Mouse (Mus musculus) embryonic facial prominence, embryonic 14.5 days (tissue): ENCODE measurements at regions not wholly inside any gene's neighbourhood (a gene's known extent, or its start where the extent isn't known, plus 50 kb on each side); places are given as distances from the start of the nearest gene placed in this dataset.

Source experiments
- ATAC-seq: fragments of 200-750 bp; cut with Nextera tagmentation; 2 replicates; pipeline ENCODE4 v1.8.0; 2017; ENCODE audit warnings: low read depth, moderate number of reproducible peaks, moderate TSS enrichment
- DNase-seq: peaks from one replicate; pipeline ENCODE4 v3.0.0-alpha.2; 2015; ENCODE audit warnings: low spot score
- H3K27ac ChIP-seq: fragments of 300-500 bp; sonication (generic); replicated peaks from 2 replicates; pipeline ENCODE4 v1.5.1; 2014; ENCODE audit warnings: low read depth, mild to moderate bottlenecking, low read length, moderate library complexity
- H3K27me3 ChIP-seq: fragments of 300-500 bp; sonication (generic); replicated peaks from 2 replicates; pipeline ENCODE4 v1.6.1; 2014; ENCODE audit warnings: low read length; ENCODE audit not compliant: control insufficient read depth, insufficient read depth
- H3K36me3 ChIP-seq: fragments of 300-500 bp; sonication (generic); 2 replicates; pipeline ENCODE4 v1.6.1; 2014; ENCODE audit warnings: low read length, mixed read lengths; ENCODE audit not compliant: control insufficient read depth, insufficient read depth
- H3K4me1 ChIP-seq: fragments of 300-500 bp; sonication (generic); 2 replicates; pipeline ENCODE4 v1.6.1; 2014; ENCODE audit warnings: antibody characterized with exemption, low read length; ENCODE audit not compliant: control insufficient read depth, insufficient read depth
- H3K4me2 ChIP-seq: fragments of 300-500 bp; sonication (generic); 2 replicates; pipeline ENCODE4 v1.6.1; 2014; ENCODE audit warnings: low read depth, mild to moderate bottlenecking, low read length, moderate library complexity, mixed read lengths
- H3K4me3 ChIP-seq: fragments of 300-500 bp; sonication (generic); 2 replicates; pipeline ENCODE4 v1.5.1; 2014; ENCODE audit warnings: low read depth, mild to moderate bottlenecking, low read length
- H3K9ac ChIP-seq: fragments of 300-500 bp; sonication (generic); 2 replicates; pipeline ENCODE4 v1.6.1; 2014; ENCODE audit warnings: low read depth, mild to moderate bottlenecking, low read length, moderate library complexity, mixed read lengths
- H3K9me3 ChIP-seq: fragments of 300-500 bp; sonication (generic); 2 replicates; pipeline ENCODE4 v1.6.1; 2016; ENCODE audit warnings: low read length; ENCODE audit not compliant: control insufficient read depth
- WGBS: fragments of 180-500 bp; shearing (Covaris S2); extraction: QIAGEN DNeasy Blood & Tissue Kit; methylation state at CpG from one replicate; pipeline ENCODE4 v1.1.7; 2014; 5-methylcytosine and 5-hydroxymethylcytosine counted together

DNA sequence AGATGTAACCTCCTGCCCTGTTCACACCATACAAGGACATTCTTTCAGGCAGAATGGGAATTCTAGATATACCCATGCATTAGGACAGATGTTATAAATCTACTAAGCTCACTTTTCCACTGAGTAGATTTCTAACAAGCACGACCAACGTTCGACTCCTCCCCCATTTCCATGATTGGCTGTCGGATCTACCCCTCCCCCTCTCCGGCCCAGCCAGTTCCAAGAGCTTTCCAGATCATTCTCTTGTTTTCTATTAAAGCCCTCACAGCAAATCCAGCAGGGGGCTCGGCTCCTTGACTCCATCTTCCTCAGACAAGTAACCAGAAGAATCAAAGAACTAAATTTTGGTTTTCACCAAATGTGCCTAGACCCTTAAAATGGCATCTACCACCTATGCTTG, 146.5 kb upstream of the Plxnc1 start:
- no peak for ATAC-seq
- no peak for DNase-seq
- WGBS = 47% methylated on average over 6 of the region's 6 CpGs
- H3K4me1 ChIP-seq = no peaks in the 10 kb centered on the region
- no peaks in the 10 kb centered on the region for H3K9me3 ChIP-seq
- H3K36me3 ChIP-seq = no peaks in the 10 kb centered on the region
- H3K4me2 ChIP-seq = no peak overlapping the region
- H3K4me3 ChIP-seq = no peak overlapping the region
- no peak overlapping the region for H3K9ac ChIP-seq
- no peak overlapping the region for H3K27ac ChIP-seq
- no peaks in the 10 kb centered on the region for H3K27me3 ChIP-seq

DNA sequence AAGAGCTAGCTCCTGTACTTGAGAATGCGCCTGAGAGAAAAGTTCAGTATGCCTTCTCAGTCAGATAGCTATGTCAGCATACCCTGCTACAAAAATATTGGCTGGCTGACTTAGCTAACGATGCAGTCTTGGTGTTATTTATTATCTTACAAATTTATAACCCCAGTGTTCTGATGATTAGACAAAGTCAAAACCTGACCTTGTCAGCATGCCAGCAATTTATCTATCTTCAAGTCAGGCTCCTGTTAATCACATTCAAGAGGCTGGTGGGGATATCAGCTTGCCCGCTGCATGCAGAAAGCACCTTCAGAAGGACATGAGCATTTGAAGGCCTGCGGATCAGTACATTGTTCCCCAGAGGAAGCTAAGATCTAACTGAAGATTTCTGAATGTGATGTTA, 146.0 kb upstream of the Plxnc1 start:
- WGBS = 86% methylated on average over 4 of the region's 4 CpGs
- Histone ChIP-seq H3K9ac (no peak overlapping the region), H3K27me3 (no peaks in the 10 kb centered on the region), H3K4me1 (no peaks in the 10 kb centered on the region), H3K36me3 (no peaks in the 10 kb centered on the region), H3K4me3 (no peak overlapping the region), H3K27ac (no peak overlapping the region), H3K9me3 (no peaks in the 10 kb centered on the region), H3K4me2 (no peak overlapping the region)
- ATAC-seq = no peak
- DNase-seq = no peak

DNA sequence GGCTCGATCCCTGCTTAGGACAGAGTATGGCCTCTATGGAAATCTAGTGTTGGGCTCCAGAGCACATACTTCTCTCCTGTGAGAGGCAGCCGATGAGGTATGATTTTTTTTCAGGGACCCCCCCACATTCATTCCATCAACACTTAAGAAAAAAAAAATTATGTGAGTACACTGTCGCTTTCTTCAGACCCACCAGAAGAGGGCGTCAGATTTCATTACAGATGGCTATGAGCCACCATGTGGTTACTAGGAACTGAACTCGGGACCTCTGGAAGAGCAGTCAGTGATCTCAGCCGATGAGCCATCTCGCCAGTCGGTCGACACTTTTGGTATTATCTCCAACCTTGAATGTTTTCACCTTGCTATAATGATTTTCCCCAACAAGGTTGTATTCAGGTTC, 145.4 kb upstream of the Plxnc1 start:
- no peak overlapping the region for H3K27ac ChIP-seq
- no peaks in the 10 kb centered on the region for H3K9me3 ChIP-seq
- ATAC-seq = no peak

DNA sequence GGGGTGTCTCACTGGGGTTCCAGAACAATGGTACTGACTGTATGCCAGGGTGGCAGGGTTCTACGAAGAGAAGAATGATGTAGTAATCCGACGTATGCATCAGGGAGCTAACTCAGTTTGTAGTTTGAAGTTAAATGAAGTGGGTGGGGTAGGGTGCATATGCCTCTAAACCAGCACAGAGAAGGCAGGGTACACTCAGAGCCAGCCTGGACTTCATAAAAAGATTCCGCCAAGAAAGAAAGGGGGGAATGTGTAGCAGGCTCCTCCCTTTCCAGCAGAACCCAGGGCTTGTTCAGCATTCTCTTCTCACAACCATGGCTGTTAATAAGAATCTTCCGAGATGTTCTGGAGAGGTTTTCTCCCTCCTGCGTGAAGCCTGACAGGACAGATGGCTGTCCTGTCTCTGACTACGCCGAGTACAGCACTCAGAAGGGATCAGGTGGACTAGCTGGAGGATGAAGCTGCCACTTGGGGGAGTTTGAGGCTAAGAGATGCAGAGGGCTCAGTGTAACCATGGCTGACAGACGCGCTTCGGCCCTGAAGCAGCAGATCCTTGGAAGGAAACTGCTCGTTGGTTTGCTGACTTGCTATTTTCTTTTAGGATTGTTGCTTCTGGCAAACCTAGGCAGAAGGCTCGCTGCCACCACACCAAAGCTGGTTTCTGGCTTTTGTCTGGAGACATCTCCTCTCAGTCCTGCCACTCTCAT, 143.4 kb upstream of the Plxnc1 start:
- Histone ChIP-seq H3K4me3 (no peak overlapping the region), H3K4me2 (no peak overlapping the region), H3K4me1 (peaks cover 9% of the 10 kb centered on the region), H3K9ac (no peak overlapping the region), H3K27me3 (no peaks in the 10 kb centered on the region), H3K36me3 (no peaks in the 10 kb centered on the region), H3K9me3 (no peaks in the 10 kb centered on the region), H3K27ac (no peak overlapping the region)
- DNase-seq (peak; percentile 92), ATAC-seq (peak; percentile 88)
- 30% methylated on average over 13 of the region's 13 CpGs for WGBS

More for the DNA sequence above, 145.4 kb upstream of the Plxnc1 start:
- WGBS = 87% methylated on average over 9 of the region's 9 CpGs
- Histone ChIP-seq H3K27me3 (no peaks in the 10 kb centered on the region), H3K4me2 (no peak overlapping the region), H3K36me3 (no peaks in the 10 kb centered on the region), H3K4me1 (no peaks in the 10 kb centered on the region), H3K4me3 (no peak overlapping the region), H3K9ac (no peak overlapping the region)
- DNase-seq = no peak

DNA sequence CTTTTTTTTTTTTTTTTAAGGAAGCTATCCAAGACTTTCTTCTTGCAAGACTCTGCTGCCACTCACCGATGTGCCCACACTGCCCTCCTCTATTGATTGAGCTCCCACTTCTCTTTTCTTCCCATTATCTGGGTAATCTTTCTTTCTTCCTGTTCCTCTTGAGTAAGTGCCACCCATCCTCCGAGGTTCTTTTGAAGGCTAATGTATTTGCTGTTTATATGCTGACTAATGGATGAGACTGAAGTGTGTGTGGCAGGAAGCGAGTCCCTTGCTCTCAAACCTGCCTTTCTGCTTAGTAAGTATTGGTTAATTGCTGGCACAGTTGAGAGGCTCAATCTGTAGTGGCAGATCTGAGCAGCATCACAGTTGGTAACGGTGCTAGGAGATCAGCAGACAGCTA, 142.1 kb upstream of the Plxnc1 start:
- Histone ChIP-seq H3K4me1 (peaks cover 15% of the 10 kb centered on the region), H3K27me3 (no peaks in the 10 kb centered on the region), H3K4me3 (no peak overlapping the region), H3K9ac (no peak overlapping the region), H3K9me3 (no peaks in the 10 kb centered on the region), H3K36me3 (no peaks in the 10 kb centered on the region), H3K27ac (no peak overlapping the region), H3K4me2 (no peak overlapping the region)
- WGBS = 66% methylated on average over 4 of the region's 4 CpGs
- DNase-seq (no peak), ATAC-seq (no peak)

DNA sequence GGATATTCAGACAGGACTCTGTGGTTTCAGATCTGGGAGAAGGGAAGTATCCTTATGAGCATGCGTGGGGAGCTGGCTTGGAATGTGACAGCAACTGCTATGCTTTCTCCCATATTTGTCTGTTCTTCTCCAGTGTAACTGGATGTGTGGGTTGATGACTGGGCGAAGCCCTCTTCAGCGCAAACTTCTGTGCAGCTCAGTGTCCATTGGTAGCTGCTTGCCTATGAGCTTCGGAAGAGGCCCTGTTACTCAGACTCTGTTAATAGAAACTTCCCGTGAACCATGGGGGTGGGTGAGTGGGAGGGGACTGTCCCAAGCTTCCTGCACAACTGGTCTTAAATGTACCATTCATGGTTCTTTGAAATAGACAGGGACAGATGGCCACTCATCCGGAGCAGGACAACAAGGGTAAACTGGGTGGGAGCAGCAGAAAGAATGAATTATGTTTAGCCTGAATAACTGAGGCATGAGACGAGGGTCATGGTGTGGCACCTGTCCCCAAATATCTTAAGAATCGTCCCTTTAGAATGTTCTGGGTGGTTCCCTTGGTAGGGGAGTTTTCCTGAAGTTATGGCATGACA, 141.1 kb upstream of the Plxnc1 start:
- Histone ChIP-seq H3K9me3 (no peaks in the 10 kb centered on the region), H3K36me3 (no peaks in the 10 kb centered on the region), H3K27me3 (no peaks in the 10 kb centered on the region), H3K27ac (no peak overlapping the region), H3K4me2 (no peak overlapping the region), H3K4me1 (peaks cover 15% of the 10 kb centered on the region), H3K9ac (no peak overlapping the region), H3K4me3 (no peak overlapping the region)
- 77% methylated on average over 8 of the region's 8 CpGs for WGBS
- DNase-seq (no peak), ATAC-seq (no peak)

DNA sequence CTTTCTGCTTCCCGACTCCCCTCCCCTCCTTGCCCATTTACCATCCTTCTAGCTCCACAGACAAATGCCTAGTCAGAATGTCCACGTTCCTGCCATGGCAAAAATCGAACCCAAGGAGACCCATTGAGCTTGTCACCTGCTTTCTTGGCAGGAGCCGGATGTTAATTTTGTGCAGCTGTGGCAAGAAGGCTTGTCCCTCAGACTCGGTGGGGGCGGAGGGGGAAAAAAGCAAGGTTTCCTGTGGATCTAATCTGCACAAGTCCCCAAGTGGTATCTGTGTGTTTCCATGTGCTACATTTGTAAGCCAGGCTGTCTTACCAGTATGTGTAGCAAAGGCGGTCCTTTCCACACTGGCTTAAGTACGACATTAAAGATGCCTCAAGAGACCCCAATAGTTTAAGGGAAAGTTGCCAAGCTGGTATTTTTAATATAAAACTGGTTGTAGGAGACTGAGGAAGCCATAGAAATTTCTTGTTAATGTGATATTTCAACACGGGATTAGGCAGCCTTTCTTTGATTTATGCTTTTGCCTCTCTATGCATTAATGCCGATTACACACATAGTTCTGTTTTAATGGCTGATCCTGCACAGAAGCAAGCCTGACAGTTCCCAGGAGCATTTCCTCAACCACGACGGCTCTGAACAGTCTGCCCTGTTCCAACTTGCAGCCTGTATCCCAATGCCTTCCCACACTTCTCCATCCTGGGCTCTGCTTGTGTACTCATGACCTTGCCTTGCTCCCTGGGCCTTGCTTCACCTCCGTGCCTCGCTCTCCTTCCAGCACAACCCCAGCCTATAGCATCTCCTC, 138.9 kb upstream of the Plxnc1 start:
- Histone ChIP-seq H3K27ac (no peak overlapping the region), H3K4me2 (no peak overlapping the region), H3K27me3 (0 out of 2 replicates have a peak, but pooled peaks cover 3% of the 10 kb centered on the region), H3K4me1 (peaks cover 15% of the 10 kb centered on the region), H3K36me3 (no peaks in the 10 kb centered on the region), H3K9me3 (no peaks in the 10 kb centered on the region), H3K9ac (no peak overlapping the region), H3K4me3 (no peak overlapping the region)
- whole genome bisulfite sequencing = 33% methylated on average over 14 of the region's 14 CpGs
- peak; percentile 85 for DNase-seq
- ATAC-seq = peak; percentile 87

DNA sequence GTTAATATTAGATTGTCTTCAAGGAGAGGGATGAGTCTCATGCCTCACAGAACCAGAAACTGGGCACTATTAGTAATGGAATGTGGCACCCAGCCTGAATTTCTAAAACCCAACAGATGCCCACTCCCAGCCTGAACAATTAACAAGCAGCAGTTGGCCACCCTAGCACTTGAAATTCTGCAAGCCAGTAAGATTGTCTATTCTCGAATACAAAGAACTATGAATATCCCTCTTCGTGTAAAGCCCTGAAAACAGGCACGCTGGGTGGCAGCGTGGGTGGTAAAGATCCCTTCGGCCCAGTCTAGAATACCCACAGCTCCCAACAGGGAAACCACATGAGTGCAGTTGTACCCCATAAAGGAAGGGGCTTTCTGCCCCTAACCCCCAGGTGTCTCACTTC, 138.0 kb upstream of the Plxnc1 start:
- Histone ChIP-seq H3K36me3 (no peaks in the 10 kb centered on the region), H3K27ac (no peak overlapping the region), H3K9ac (no peak overlapping the region), H3K4me1 (peaks cover 15% of the 10 kb centered on the region), H3K27me3 (0 out of 2 replicates have a peak, but pooled peaks cover 3% of the 10 kb centered on the region), H3K4me2 (no peak overlapping the region), H3K4me3 (no peak overlapping the region), H3K9me3 (no peaks in the 10 kb centered on the region)
- 89% methylated on average over 5 of the region's 5 CpGs for WGBS
- DNase-seq (no peak), ATAC-seq (no peak)
